Mouse (Mus musculus): ENCODE data around the gene Akap17b.

The Akap17b gene

DNA sequence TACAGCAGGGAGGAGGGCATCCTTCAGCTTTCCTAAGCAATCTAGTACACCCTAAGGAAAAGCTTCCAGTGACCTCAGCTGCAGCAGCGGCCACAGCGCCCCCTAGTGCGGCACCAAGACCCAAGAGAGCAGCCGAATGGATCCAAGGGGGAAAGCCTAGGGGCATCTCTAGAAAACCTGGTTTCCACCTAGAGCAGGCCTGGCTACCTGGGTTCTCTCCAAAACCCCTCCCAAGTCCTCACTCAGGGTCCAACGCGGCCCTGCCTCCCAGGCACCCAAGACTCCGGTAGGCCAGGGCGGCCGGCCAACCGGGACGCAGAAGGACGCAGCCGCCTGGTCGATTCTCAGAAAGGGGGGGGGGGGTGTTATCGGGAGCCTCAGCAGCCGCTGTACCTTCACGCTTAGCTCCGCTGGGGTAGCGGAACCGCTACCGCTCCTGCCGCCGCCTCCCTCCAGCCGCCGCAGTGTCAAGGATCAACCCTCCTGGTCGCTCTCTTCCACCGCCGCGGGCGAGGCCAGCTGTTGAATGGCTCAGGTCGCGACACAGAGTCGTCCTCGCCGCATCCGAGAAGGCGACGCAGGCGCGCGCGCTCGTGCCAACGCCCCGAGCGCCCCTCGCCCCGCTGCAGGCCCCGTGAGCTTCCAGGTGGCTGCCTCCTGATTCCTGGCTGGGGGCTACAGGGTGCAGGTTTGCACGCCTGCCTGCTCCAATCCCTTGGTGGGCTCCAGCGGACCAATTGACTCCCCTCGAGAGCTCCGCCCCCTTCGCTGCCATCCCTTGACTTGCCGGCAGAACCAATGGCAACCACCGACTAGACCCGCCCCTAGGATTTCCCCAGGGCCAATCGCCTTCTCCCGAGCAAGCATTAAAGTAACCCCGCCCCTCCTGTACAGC, at the start of gene Akap17b:
Akap17b (minus strand) TSS at position 739 of the 895 bp plus-strand sequence.
- peak; percentile 93 for DNase-seq (ENCODE audit: low read depth, low spot score)

DNA sequence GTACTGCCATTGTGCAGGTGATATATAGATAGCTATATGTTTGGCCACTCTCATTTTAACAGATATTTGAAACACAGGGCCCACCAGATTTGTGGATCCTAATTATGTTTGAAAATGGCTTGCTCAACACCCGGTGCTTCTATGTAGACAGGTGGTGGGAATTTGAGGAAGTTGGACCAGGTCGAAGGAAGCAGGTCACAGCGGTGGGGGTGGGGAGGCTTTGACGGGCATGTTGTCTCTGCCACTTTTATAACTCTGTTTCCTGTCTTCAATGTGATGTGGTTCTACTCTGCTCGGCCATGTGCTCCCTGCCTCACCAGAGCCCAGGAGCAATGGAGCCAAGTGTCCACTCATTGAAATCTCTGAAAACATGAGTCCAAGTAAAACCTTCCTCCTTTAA, 46.2 kb upstream of the Akap17b start:
- no peak for DNase-seq (ENCODE audit: low read depth, low spot score)

DNA sequence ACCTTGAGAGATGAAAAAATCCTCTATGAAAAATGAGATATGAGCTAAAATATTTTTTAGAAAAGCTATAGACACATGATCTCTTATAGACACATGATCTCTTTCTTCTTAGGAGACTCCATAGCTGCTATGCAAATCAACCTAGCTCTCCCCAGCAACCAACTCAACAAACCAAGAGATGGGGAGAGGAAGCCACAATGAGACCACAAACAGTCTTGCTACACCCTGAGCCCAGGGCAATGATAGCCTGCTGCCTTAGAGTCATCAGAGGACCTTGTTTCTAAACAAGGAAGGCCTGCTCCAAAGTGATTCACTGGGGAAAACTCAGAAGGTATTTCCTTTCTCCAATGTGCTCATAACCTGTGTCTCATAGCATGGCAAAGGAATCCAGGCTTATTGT, 44.5 kb upstream of the Akap17b start:
- peak; percentile 16 for DNase-seq (ENCODE audit: low read depth, low spot score)

DNA sequence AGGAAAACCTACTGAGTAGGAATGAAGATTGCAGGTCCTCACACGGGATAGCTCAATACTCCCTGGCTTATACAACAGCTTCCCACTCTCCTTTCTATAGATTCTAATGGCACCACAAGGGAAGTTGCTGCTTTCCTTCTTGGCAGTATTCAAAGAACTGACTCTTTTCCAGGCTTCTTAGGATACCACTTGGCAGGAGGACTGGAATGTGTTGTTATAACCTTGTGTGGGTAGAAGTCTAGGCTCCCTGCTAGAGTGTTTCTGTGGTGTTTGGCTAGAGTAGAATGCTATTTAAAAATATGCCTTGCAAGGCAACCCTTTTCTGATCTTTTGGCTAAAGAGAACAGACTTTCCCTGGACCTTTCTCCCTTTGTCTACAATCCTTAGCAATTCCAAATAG, 31.6 kb upstream of the Akap17b start:
- DNase-seq (ENCODE audit: low read depth, low spot score), result peak; percentile 35

DNA sequence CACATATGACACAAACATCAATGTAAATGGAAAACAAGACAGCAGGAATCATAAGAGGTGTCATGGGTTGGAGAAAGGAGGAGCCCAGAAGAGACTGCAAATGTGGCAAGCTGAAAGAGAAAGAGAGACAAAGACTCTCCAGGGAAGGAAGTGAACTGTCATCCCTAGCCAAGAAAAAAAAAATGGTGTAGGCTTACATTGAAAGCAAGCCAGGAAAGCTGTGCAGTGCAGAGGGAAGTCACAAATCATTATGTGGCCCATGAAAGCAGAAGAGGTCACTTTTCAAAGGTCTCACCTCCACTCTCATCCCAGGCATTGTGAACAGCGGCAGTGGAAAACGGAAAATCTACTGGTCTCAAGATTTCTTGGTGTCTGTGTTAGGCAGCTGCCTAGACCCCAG, 27.5 kb upstream of the Akap17b start:
- DNase-seq (ENCODE audit: low read depth, low spot score), result peak; percentile 47

DNA sequence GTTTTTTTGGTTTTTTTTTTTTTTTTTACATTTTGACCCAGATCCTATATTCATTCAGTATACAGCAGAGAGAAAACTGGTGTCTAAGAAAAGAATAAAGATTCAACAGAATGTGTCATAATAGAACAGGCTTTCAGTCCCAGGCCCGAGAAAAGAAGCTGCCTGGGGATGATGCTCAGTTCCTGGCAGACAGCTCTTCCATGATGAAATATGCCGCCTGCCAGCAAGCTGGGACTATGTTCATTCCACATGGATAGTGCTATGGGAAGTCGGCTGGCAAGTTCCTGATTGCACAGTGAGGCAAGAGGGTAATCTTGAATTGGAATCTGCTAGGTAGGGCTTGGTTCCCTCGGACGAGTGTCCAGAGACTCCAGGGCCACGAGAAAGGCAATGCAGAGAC, 5.1 kb downstream of the Akap17b start:
- DNase-seq (ENCODE audit: low read depth, low spot score), result no peak

DNA sequence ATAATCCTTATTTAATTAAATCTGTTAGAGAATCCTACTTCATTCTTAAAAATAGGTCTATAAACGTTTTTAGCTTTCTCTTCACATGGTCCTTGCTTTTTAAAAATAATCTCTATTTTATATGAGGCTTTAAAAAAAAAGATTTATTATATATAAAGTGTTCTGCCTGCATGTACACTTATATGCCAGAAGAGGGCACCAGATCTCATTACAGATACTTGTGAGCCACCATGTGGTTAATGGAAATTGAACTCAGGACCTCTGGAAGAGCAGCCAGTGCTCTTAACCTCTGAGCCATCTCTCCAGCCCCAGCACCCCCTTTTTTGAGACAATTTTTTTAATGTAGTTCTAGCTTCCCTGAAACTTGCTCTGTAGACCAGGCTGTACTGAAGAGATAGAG, 14.4 kb downstream of the Akap17b start:
- DNase-seq (ENCODE audit: low read depth, low spot score), result peak; percentile 19

DNA sequence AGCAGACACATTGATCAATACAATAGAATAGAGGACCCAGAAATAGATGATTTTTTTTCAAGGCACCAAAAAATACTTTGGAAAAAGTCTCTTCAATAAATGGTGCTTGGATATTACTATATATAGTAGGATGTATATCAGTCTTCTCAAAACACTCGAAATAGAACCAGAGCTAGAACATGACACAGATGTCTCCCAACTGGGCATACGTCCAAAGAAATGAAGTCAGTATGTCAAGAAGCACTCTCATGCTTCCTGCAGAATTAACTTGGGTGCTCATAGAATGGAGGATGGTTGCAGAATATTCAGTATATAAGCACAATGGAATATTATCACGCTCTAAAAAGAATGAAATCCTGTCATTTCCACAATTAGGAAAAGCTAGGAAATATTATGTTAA, 17.1 kb downstream of the Akap17b start:
- peak; percentile 8 for DNase-seq (ENCODE audit: low read depth, low spot score)

DNA sequence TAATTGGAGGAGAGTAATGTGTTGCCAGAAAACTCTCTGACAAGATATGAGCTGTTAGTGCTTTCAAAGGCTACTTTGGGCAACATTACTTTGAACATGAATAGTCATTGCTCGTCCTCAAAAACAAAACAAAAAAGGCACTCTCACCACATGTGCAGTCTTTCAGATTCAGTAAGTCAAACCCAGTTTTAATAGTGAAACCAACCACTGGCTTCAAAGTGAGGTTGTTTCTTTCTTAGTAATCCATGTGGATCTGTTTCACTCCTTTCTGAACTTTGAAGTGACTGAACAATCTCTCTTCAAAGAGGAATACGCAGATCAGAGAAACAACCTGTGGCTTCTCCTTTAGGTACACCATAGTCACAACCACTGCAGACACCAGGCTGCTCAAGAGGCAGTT, 36.1 kb downstream of the Akap17b start:
- no peak for DNase-seq (ENCODE audit: low read depth, low spot score)

DNA sequence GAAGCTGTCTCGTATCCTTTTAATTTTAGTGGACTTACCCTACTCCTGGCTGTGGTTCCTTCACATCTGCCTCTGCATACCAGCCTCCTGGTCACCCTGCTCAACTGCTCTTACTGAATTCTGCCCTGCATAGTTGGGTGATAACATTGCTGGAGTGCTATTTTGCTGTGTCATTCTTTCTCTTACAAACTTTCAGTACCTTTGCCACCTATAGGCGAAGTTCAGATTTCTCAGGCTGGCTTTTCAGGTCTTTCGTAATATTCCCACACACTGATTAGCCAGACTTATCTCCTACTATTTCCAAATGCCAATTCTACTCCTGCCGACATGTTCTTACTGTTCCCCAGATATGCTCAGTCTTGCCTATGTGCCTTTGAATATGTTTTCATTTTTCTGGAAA, 41.2 kb downstream of the Akap17b start:
- DNase-seq (ENCODE audit: low read depth, low spot score), result peak; percentile 16

DNA sequence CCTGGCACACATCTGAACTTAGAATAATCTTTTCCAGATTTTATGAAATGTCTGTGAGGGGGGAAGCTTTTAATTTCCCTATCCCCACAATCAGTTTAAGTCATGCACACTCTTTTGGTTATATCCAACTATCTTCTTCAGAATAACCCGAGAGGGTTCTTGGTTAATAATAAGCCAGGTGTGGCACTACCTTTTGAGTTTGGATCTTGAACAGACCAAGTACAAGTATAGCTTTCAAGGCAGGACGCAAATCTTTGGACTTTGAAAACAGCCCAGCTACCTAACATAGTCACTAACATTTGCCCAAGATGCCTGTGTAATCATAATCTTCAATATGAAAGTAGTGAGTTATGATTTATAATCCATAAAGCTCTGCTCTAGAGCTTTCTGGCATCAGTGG, 42.3 kb downstream of the Akap17b start:
- no peak for DNase-seq (ENCODE audit: low read depth, low spot score)

DNA sequence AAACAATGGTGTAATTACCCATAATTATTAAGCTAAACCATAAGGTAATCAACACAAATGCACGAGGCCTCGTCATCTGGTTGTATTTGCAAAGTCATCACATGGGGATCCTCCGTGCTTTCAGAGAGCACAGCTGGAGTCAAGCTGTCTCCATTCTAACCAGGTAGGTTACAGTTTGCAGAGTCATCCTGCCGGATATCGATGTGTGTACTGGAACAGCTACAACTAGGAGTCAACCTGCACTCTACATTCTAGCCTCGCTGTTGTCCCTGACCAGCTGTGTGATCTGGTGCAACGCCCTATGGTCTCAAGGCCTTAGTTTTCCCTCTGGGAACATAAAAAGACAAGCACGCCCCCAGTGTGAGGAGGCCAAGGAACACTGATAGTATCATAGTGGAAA, 45.1 kb downstream of the Akap17b start:
- peak; percentile 3 for DNase-seq (ENCODE audit: low read depth, low spot score)

DNA sequence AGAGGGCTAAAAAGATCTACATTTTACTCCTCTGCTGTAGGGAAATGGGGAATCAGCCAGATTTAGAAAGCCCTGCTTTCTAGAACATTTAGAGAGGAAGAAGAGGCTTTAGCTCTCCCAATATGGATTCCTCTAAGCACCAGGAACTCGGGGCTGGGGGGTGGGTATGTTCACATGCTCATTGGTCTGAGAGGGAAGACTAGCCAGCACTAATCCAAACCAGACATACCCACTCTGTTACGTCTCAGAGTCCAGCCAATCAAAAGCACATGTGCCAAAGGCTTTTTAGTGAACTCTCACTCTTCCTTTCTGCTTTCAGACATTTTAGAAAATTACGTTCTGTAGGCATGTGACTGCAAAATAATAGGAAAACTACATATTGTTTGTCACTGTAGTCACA, 45.5 kb downstream of the Akap17b start:
- peak; percentile 63 for DNase-seq (ENCODE audit: low read depth, low spot score)

DNA sequence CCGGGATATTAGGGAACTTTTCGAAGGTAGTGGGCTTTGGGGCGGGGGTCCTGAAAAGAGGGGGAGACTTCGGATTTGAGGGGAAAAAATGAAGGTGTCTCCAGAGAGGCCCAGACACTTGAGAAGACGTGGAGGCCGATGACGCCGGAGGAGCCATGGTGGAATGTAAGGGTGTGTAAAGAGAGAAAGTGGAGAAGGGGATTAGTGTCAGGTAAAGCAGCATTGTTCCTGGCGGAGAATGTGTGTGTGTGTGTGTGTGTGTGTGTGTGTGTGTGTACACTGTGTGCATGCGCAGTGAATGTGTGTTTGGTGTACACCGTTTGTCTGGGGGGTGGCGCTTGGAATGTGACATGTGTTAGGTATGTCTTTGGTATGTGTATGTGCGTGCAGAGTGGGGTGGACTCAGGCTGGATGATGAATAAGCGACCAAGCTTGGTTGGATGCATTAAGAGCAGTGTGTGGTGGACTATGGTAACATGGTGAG, 46.3 kb downstream of the Akap17b start:
- peak; percentile 68 for DNase-seq (ENCODE audit: low read depth, low spot score)

DNA sequence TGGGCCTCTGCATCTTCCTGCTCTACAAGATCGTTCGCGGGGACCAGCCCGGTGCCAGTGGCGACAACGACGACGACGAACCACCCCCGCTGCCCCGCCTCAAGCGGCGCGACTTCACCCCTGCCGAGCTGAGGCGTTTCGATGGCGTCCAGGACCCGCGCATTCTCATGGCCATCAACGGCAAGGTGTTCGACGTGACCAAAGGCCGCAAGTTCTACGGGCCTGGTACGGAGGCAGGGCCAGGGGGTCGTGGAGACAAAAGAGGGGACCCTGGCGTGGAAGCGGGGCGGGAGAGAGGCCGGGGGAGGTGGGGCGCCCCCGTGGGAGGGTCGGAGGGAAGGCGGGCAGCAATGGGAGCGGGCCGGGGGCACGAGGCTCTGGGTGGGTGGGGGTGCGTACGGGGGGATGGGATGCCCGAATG, 46.8 kb downstream of the Akap17b start:
- no peak for DNase-seq (ENCODE audit: low read depth, low spot score)

DNA sequence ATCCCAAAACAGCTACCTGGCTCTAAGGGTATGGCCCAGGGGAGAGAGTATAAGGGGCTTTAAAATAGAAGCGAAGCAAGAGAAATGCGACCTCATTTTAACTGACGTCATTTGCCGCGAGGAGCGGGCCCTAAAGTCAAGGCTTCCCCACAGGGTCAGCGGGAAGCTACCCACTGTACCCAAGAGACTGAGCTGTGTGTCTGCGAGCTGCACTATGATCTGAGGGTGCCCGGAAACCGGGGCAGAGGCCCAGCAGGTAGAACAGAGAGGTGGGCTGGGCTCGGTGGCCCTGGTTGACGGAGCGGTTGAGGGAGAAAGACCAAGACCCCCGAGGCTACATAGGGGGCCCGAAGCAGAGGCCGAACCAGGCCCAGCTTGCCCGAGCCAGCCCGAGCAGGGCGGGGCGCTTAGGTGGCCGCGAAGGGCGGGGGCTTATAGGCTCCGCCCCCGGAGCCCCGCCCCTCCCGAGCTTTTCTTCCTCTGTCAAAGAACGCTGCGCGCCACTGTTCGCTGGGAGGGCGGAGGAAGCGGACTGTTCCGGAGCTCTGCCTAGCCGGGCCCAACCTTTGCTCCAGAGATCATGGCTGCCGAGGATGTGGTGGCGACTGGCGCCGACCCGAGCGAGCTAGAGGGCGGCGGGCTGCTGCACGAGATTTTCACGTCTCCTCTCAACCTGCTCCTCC, 47.3 kb downstream of the Akap17b start, which contains the start of gene Pgrmc1:
Pgrmc1 (plus strand) TSS at position 500 of the 683 bp plus-strand sequence.
- peak; percentile 78 for DNase-seq (ENCODE audit: low read depth, low spot score)

DNA sequence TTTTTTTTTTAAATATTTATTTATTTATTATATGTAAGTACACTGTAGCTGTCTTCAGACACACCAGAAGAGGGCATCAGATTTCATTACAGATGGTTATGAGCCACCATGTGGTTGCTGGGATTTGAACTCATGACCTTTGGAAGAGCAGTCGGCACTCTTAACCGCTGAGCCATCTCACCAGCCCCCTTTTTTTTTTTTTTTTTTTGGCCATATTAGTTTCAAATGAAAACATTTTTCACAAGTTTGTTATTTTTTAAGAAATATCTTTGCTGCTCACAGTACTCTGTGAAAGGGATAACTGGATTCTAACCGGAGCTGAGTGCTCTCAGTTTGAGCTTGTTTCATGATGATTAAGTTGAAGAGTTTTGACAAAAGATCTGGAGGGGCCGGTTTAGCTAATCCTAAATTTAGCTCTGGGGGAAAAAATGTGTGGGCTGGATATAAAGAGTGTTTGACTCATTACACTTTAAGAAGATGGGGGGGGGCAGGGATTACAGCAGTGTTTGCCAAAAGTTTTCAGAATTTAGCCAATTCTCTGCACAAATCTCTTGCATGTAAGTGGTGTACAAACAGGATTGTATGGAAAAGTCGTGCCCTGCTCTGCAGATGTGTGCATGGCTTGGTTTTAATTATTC, 48.6 kb downstream of the Akap17b start:
- peak; percentile 41 for DNase-seq (ENCODE audit: low read depth, low spot score)

DNA sequence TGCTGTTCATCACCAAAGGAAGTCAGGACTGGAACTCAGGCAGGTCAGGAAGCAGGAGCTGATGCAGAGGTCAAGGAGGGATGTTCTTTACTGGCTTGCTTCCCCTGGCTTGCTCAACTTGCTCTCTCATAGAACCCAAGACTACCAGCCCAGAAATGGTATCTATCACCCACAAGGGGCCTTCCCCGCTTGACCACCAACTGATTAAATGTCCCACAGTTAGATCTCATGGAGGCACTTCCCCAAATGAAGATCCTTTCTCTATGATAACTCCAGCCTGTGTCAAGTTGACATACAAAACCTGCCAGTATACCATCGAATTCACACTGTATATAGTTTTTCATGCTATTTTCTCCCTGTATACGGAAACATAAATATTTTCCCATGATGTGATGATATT, 49.9 kb downstream of the Akap17b start:
- no peak for DNase-seq (ENCODE audit: low read depth, low spot score)

DNA sequence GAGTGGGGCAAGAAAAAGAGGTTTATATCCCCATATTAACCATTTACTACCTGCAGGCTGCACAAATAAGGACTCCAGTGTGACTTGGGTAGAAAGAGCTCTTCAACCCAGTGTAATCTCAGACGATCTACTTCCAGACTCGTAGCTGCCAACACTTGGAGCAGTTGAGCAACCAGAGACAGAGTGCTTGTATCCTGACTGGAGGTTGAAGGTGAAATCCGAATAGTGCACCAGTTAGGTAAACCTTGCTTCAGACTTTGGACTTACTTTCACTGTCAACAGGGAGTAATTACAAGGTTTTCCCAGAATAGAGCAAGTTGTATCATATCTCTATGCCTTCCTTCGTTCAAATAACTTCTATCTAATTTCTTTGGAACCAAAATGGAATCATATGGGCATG, 53.7 kb downstream of the Akap17b start:
- no peak for DNase-seq (ENCODE audit: low read depth, low spot score)

DNA sequence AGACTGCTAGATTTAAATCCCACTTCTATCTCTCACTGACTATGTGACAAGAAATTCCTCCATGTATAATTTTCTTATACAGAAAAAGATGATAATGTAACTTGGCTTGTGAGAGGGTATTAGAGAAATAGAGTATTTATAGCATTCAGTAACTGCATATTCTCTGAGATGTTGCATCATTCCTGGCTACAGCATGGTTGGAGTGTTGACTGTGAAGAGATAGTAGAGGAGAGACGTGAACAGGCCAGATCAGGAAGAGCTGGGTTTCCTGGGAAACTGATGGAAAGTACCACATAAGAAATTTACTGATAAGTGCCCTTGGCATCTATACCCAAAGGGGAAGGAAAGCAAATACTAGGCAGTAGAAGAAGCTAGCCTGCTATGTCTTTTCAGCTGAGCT, 54.1 kb downstream of the Akap17b start:
- DNase-seq (ENCODE audit: low read depth, low spot score), result no peak

DNA sequence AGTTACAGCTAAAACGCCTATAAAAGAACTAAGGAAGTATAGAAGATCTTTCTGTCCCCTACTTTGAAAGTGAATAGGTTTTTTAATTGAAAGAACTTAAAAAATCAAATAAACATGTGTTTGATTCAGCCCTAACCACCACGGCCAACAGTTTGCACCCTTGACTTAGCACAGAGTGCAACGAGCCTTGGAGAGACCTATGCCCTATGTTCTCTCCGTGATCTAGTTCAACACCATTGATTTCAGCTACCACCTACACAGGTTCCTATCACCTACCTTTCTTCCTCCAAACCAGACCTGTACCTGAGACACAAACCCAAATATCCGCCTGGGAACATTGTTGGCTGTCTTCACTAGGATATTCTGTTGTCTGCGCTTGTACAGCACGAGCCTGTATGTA, 54.9 kb downstream of the Akap17b start:
- DNase-seq (ENCODE audit: low read depth, low spot score), result no peak

All from 3T3-L1 (cell line).